Mouse (Mus musculus) embryo, embryonic 10.5 days (tissue): Measurements from ENCODE around the gene Gm12216.

Experiments used
- DNase-seq: peaks from one replicate; pipeline ENCODE4 v3.0.0-alpha.2; 2015; ENCODE audit warnings: low spot score

Gm12216 gene

GRCm38 (mm10) chr11:53742353-53742752 is 116.7 kb downstream of the Gm12216 start:
- peak; percentile 35 for DNase-seq

- DNase-seq, result peak; percentile 64
These were observed 121.5 kb downstream of the Gm12216 start for GRCm38 (mm10) chr11:53737573-53737946.

GRCm38 (mm10) chr11:53736771-53737572 is 122.1 kb downstream of the Gm12216 start:
- DNase-seq, result peak; percentile 85

- peak; percentile 89 for DNase-seq
These were observed 123.3 kb downstream of the Gm12216 start for GRCm38 (mm10) chr11:53735682-53736245.

GRCm38 (mm10) chr11:53734970-53735681 is 123.9 kb downstream of the Gm12216 start:
- no peak for DNase-seq

GRCm38 (mm10) chr11:53734431-53734830 is 124.6 kb downstream of the Gm12216 start:
- DNase-seq, result no peak

GRCm38 (mm10) chr11:53733824-53734223 is 125.2 kb downstream of the Gm12216 start:
- no peak for DNase-seq
